Mouse (Mus musculus) ES-E14 (cell line): Measurements from ENCODE around the gene Siglecf. TPM values are rescaled to one million over a fixed set of nuclear protein-coding genes. Genes with fewer than 3 reads are reported as not detected.

Experiments used
- DNase-seq: peaks from one replicate; pipeline ENCODE4 v3.0.0-alpha.2; 2013; ENCODE audit warnings: low read depth, low spot score
- H3K27ac ChIP-seq: 2 replicates; pipeline ENCODE4 v1.5.1; 2012; ENCODE audit warnings: low read depth, mild to moderate bottlenecking, low read length, moderate library complexity, mixed read lengths; ENCODE audit not compliant: poor library complexity, insufficient read depth, severe bottlenecking
- H3K36me3 ChIP-seq: 2 replicates; pipeline ENCODE4 v1.6.1; 2012; ENCODE audit warnings: mild to moderate bottlenecking, low read length, moderate library complexity, mixed read lengths; ENCODE audit not compliant: control insufficient read depth, poor library complexity, insufficient read depth, severe bottlenecking
- H3K4me1 ChIP-seq, 2 experiments: fragments of 150-350 bp in 1 of 2; sonication (generic) in 1 of 2; 2 replicates each; pipeline ENCODE4 v1.6.1; 2012; ENCODE audit warnings: low read length in 2 of 2, mild to moderate bottlenecking in 1 of 2, mixed read lengths in 1 of 2; ENCODE audit not compliant: control insufficient read depth in 2 of 2, insufficient read depth in 2 of 2, poor library complexity in 1 of 2
- H3K4me3 ChIP-seq, 2 experiments: fragments of 150-350 bp in 1 of 2; sonication (generic) in 1 of 2; 2 replicates each; pipeline ENCODE4 v1.5.1; 2012; ENCODE audit warnings: low read length in 2 of 2, low read depth in 1 of 2, mild to moderate bottlenecking in 1 of 2, mixed read lengths in 1 of 2; ENCODE audit not compliant: insufficient read depth in 1 of 2, poor library complexity in 1 of 2, severe bottlenecking in 1 of 2
- H3K9ac ChIP-seq: 2 replicates; pipeline ENCODE4 v1.6.1; 2012; ENCODE audit warnings: low read depth, mild to moderate bottlenecking, low read length, mixed read lengths; ENCODE audit not compliant: poor library complexity, insufficient read depth, severe bottlenecking
- H3K9me3 ChIP-seq: fragments of 150-350 bp; sonication (generic); 2 replicates; pipeline ENCODE4 v1.6.1; 2012; ENCODE audit warnings: low read depth, mild to moderate bottlenecking, low read length; ENCODE audit not compliant: control insufficient read depth, insufficient read depth
- CHD2 ChIP-seq: IDR thresholded peaks from 2 replicates; pipeline ENCODE4 v1.6.1; 2014; ENCODE audit warnings: mild to moderate bottlenecking, low read depth, low read length, inconsistent platforms
- HCFC1 ChIP-seq: IDR thresholded peaks from 2 replicates; pipeline ENCODE4 v1.6.1; 2012; ENCODE audit warnings: low read length, inconsistent platforms, borderline replicate concordance; ENCODE audit not compliant: insufficient read depth
- MAFK ChIP-seq: IDR thresholded peaks from 2 replicates; pipeline ENCODE4 v1.6.1; 2014; ENCODE audit warnings: mild to moderate bottlenecking, low read depth, low read length, inconsistent platforms; ENCODE audit not compliant: insufficient read depth
- ZC3H11A ChIP-seq: IDR thresholded peaks from 2 replicates; pipeline ENCODE4 v1.6.1; 2012; ENCODE audit warnings: low read depth, mild to moderate bottlenecking, inconsistent platforms, low read length, borderline replicate concordance
- ZNF384 ChIP-seq: IDR thresholded peaks from 2 replicates; pipeline ENCODE4 v1.6.1; 2012; ENCODE audit warnings: low read depth, low read length, inconsistent platforms
- in situ Hi-C, 2 experiments: fragments of 600-800 bp; cut with MboI; formaldehyde crosslinking; loops; one replicate each; pipeline ENCODE4 v1.15.1; 2025; ENCODE audit warnings: low sequenced_read_pairs in 2 of 2, inconsistent platforms in 1 of 2; ENCODE audit not compliant: unreplicated experiment in 2 of 2
- total RNA-seq: library from RNA; depleted of rRNA; stranded (reverse); fragments of 300-350 nt; gene quantifications from 2 replicates; pipeline ENCODE4 v1.2.3, GENCODE M21; 2012

Gene Siglecf
- total RNA-seq, 1 experiment: 0.49 TPM

DNA sequence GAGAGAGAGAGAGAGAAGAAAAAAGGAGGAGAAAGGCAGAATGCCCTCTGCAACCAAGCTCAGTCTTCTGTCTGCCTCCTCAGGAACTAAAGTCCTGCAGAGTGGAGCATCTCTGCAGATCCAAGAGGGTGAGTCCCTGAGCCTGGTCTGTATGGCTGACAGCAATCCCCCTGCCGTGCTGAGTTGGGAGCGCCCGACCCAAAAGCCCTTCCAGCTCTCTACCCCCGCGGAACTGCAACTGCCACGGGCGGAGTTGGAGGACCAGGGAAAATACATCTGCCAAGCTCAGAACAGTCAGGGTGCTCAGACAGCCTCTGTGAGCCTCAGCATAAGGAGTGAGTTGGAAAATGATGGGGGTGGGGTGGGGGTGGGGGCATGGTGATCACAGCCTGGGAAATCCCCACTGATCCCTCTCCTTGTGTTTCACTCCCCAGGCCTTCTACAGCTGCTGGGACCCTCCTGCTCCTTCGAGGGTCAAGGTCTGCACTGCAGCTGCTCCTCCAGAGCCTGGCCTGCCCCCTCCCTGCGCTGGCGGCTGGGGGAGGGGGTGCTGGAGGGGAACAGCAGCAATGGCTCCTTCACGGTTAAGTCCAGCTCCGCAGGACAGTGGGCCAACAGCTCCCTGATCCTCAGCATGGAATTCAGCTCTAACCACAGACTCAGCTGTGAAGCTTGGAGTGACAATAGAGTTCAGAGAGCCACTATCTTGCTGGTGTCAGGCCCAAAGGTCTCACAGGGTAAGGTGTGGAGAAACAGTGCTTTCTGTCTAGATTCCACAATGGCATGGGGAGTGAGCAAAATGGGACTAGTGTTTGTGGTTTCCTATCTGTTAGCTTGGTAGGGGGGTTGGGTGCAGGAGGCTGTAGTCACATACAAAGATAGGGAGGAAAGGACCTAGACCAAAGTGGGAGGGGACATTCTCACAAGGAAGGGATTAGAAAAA is 4.0 kb downstream of the Siglecf start:
- in situ Hi-C loops: no loop called here
- Histone ChIP-seq H3K36me3 (no peaks in the 10 kb centered on the region), H3K4me1 (peaks cover 2 to 10% of the 10 kb centered on the region in 2 experiments; a peak in 1 of 4 replicates), H3K27ac (no peak overlapping the region), H3K9ac (peak overlapping the region; percentile 27; the same call in 1 of the 2 replicates), H3K9me3 (no peaks in the 10 kb centered on the region), H3K4me3 (peak overlapping the region; percentile 26 to 30; a peak in 2 of 4 replicates)
- TF ChIP-seq CHD2 (no peak), ZC3H11A (no peak), HCFC1 (no peak), MAFK (no peak), ZNF384 (no peak)
- no peak for DNase-seq

DNA sequence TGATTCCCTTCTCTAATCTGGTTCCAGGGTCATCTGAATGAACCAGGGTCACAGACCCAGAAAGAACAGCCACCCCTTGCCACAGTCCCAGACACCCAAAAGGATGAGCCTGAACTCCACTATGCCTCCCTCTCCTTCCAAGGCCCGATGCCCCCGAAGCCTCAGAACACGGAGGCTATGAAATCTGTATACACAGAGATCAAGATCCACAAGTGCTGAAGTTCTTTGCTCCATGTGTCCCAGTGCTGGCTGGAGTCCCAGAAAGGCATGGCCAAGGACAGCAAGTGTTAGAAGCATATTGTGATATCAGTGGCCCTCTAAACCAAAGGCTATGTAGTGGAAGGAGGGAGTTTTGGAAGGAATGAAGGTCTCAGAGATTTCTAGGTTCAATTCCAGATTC is 7.4 kb downstream of the Siglecf start:
- H3K9ac ChIP-seq: no peak overlapping the region
- H3K4me3 ChIP-seq: no peak overlapping the region
- no peak for DNase-seq
- no peaks in the 10 kb centered on the region for H3K9me3 ChIP-seq
- in situ Hi-C loops: no loop called here
- no peaks in the 10 kb centered on the region for H3K36me3 ChIP-seq
- H3K4me1 ChIP-seq: peaks cover 2 to 7% of the 10 kb centered on the region in 2 experiments; a peak in 1 of 4 replicates
- TF ChIP-seq HCFC1 (no peak), ZNF384 (no peak), MAFK (no peak), CHD2 (no peak), ZC3H11A (no peak)
- H3K27ac ChIP-seq: no peak overlapping the region

DNA sequence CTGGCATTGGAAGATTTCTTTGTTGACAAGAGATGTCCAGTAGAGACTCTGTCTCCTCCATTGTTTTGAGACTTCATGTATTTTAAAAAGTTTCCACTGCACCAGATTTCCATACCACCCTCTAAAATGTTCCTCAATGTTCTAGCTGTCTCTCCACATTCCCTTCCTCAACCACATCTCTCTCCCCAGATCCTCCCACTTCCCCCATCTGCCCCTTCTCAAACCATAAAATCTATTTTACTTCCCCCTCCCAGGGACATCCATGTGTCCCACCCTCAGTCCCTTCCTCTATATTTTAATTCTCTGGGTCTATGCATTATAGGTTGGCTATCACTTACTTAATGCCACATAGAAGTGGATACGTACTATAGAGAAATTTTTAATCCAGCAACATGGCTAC is 10.3 kb downstream of the Siglecf start:
- Histone ChIP-seq H3K9ac (no peak overlapping the region), H3K4me3 (no peak overlapping the region), H3K9me3 (no peaks in the 10 kb centered on the region), H3K4me1 (0 out of 4 replicates have a peak, but pooled peaks cover 0 to 2% of the 10 kb centered on the region in 2 experiments), H3K27ac (no peak overlapping the region), H3K36me3 (no peaks in the 10 kb centered on the region)
- in situ Hi-C loops: no loop called here
- no peak for DNase-seq
- TF ChIP-seq ZNF384: no peak
- TF ChIP-seq ZC3H11A: no peak
- no peak for TF ChIP-seq CHD2
- TF ChIP-seq MAFK: no peak
- no peak for TF ChIP-seq HCFC1

DNA sequence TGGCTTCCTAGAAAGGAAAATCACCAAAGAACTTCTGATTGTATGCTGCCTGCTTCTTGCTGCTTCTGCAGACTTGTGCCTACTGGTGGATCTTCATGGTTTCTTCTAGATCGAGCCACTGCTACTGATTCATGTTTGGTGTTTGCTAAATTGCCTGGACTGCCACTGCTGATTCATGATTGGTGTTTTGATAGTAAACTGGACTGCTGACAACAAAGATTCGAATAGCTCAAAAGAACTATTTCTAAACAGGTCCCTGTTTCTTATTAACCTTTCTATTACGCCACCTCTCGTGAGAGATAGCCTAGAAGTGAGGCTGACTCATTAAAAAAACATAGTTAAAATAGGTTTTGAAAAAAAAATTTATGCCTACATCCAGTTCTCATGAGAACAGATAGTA is 10.9 kb downstream of the Siglecf start:
- Histone ChIP-seq H3K36me3 (no peaks in the 10 kb centered on the region), H3K4me1 (peaks cover under 1 to 4% of the 10 kb centered on the region in 2 experiments; a peak in 1 of 4 replicates), H3K4me3 (no peak overlapping the region), H3K27ac (no peak overlapping the region), H3K9ac (no peak overlapping the region), H3K9me3 (no peaks in the 10 kb centered on the region)
- DNase-seq: no peak
- TF ChIP-seq ZNF384: no peak
- in situ Hi-C loops: no loop called here
